Mouse (Mus musculus): ENCODE measurements at regions not wholly inside any gene's neighbourhood (a gene's known extent, or its start where the extent isn't known, plus 50 kb on each side); places are given as distances from the start of the nearest gene placed in this dataset.
"Not testable (repeated sequence)": the region's sequence is repeated elsewhere in the genome, so short reads cannot be mapped to it uniquely, and the experiment has no call there.

DNA sequence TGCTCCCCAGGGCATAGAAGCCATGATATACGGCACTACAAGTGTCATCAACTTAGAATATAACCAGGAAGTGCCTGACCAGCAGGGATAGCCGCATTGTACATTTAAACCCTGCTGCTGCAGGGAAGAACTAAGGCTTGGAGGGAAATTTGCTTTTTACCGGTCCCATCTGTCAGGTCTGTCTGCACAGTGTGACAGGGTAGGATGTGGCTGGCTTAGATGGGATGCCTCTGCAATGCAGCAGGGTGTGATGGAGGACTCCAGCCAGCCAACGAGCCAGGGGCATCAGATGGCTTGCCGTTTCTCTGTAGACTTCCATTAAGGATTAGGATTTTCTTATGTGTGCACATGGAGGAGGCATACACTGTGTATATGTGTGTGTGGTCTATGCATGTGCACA lies 426.2 kb upstream of the Auts2 start:
- in situ Hi-C loops (cut with MboI, MseI): loop anchor here (10.0 kb wide), 1 partner anchor 1185 kb away; no protein-coding TSS in a partner anchor

- in situ Hi-C loops (cut with MboI, MseI): loop anchor here (10.0 kb wide), 1 partner anchor 1195 kb away; no protein-coding TSS in a partner anchor
These were observed 416.8 kb upstream of the Auts2 start for GRCm38 (mm10) chr5:132959901-132960300.

DNA sequence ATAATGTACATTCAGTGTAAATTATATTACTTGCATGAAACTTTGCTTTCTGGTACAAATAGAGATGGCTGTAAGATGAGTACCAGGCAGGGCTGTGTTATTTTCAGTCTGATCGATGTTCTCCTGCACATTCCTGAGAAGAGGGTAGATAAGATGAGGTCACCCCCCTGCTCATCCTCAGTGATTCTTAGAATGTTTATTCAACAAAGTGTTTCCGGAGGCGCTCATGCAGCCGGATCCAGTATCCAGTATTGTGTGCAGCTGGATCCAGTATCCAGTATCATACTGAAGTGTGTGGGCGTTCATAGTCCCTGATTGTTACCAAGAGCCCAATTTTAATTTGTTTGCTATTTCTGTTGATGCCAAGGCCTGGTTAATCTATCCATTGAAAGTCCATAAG lies 413.0 kb upstream of the Auts2 start:
- in situ Hi-C loops (cut with MboI, MseI): no loop called here

DNA sequence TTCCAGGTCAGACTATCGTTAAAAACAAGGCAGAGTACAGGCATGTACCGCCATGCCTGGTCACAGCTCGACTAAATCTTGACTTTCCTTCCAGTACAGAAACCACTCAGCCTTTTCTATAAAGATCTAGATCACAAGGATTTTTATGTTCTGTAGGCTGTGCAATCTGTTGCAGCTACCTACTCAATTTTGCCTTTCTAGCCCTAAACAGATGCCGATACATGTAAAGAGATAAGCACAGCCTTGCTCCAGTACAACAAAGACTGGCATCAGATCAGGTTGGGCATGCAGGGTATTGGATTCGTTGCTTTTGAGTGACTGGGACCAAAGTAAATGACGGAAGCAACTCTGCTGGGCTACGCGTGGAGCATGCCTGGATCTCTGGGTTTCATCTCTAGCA lies 411.9 kb upstream of the Auts2 start:
- in situ Hi-C loops (cut with MboI, MseI): no loop called here

GRCm38 (mm10) chr5:132933439-132933980 lies 390.4 kb upstream of the Auts2 start:
- in situ Hi-C loops (cut with MboI, MseI): no loop called here

GRCm38 (mm10) chr5:132929955-132930354 lies 386.8 kb upstream of the Auts2 start:
- in situ Hi-C loops (cut with MboI, MseI): not testable (repeated sequence)

GRCm38 (mm10) chr5:132923365-132923764 lies 380.2 kb upstream of the Auts2 start:
- in situ Hi-C loops (cut with MboI, MseI): no loop called here

GRCm38 (mm10) chr5:132909056-132909455 lies 365.9 kb upstream of the Auts2 start:
- in situ Hi-C loops (cut with MboI, MseI): no loop called here

DNA sequence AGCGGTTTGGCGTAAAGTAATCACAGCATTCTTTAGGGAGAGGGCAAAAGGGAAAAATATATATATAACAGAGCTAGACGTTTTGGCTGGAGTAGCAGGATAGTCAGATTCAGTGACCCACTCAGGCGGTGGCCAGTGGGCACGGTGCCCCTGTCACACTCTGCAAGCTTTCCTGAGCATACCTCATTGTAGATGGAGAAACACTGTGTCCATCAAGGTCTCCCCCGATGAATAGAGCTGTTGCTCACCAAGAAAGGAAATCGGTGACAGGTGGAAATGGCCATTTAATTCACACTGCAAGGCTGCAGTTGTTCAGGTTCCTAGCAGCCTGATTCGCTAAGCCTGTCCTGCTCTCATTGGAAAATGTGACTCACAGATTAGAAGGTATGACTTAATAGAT lies 365.1 kb upstream of the Auts2 start:
- in situ Hi-C loops (cut with MboI, MseI): no loop called here

GRCm38 (mm10) chr5:132892591-132892990 lies 349.4 kb upstream of the Auts2 start:
- in situ Hi-C loops (cut with MboI, MseI): no loop called here

DNA sequence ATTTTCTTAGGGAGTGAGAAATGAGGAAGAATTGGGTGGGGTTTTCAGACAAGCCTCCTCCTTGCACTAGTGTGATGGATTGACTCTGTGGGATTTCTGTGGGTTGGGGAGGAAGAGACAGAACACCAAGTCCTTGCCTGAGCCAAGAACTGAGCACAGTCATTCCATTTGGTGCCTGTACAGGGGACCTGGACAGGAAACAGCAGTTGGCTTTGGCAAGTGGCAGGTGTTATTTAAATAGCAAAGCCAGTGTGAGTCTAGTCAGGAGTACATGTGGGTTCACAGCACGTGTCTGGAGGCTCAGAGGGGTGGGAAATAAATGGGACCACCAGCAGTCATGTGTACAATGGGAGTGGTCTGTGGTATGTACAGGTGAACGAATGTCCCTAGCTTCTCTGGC lies 341.0 kb upstream of the Auts2 start:
- in situ Hi-C loops (cut with MboI, MseI): no loop called here

GRCm38 (mm10) chr5:132882291-132882690 lies 339.1 kb upstream of the Auts2 start:
- in situ Hi-C loops (cut with MboI, MseI): no loop called here

- in situ Hi-C loops (cut with MboI, MseI): no loop called here
These were observed 338.0 kb upstream of the Auts2 start for GRCm38 (mm10) chr5:132881170-132881569.

DNA sequence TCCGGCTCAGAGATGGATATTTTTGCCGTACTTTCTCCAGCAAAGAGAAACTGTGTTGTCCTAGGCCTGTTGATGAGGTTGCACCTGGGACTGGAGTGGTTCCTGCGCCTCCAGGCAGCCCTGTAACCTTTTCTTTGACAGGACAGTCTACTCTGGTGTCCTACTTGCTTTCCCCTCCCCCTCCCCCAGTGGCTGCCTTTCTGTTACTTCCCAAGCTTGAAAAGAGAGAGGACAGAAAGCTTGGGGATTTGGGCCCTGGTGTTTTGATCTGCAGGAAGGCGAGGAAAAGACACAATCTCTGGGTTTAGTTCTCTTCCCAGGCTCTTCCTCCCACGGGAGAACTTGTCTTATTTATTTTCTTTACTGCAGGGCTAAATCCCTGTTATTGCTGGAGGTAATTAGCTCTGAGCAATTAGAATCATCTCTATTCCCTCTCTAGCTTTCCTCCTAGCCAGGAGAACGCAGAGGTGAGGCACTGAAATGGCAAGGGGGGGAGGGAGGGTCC lies 333.2 kb upstream of the Auts2 start:
- in situ Hi-C loops (cut with MboI, MseI): no loop called here

GRCm38 (mm10) chr5:132858846-132859510 lies 315.8 kb upstream of the Auts2 start:
- in situ Hi-C loops (cut with MboI, MseI): no loop called here

- in situ Hi-C loops (cut with MboI, MseI): no loop called here
These were observed 312.7 kb upstream of the Auts2 start for GRCm38 (mm10) chr5:132855619-132856510.

DNA sequence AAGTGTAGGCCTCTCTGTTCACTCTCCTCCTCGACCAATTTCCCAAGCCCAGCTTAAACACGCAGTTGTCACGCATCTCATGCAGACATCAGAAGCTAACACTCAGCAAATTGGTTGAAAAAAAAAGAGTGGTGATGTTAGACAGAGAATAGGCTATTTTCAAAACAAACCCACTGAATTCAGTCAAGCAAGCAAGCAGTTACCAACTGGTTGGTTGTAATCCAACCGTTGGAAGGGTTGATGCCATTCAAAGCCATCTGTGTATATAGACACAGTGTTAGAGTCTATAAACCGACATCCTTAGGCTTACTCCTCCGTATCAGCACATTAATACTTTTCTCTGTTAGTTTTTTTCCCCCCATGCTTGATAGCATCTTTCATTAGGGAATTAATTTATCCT lies 307.6 kb upstream of the Auts2 start:
- in situ Hi-C loops (cut with MboI, MseI): no loop called here

DNA sequence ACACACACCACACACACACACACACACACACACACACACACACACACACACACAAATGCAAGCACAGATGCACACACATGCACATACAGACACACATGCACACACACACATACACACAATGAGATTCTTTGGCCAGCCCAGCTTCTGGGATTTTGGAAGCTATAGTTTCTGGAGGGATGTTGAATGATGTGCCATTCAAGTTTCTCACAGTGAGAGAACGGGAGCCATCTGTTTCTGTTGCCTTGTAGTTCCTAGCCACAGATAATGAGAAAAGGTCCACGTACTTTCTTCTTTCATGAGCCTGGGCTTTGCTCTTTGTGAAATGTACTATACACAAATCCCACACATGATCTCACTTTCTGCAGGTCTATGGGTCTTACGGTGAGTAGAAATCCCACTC lies 304.9 kb upstream of the Auts2 start:
- in situ Hi-C loops (cut with MboI, MseI): no loop called here

- in situ Hi-C loops (cut with MboI, MseI): no loop called here
These were observed 300.1 kb upstream of the Auts2 start for GRCm38 (mm10) chr5:132843284-132843683.

DNA sequence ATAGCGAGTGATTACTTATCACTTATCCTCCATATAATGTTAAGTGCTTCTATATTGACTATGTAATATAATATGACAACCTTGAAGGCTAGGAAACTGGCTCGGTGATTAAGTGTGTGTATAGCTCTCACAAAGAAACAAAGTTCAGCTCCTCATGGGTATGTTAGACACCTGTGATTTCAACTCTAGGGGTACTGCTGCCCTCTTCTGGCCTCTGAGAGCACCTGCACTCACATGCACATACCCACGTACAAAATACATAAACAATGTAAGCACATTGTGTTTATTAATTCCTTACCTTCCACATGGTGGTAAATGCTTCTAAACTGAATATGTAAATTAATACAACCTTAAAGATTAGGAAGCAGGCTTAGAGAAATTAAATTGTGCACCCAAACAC lies 298.6 kb upstream of the Auts2 start:
- in situ Hi-C loops (cut with MboI, MseI): no loop called here

- in situ Hi-C loops (cut with MboI, MseI): no loop called here
These were observed 294.3 kb upstream of the Auts2 start for GRCm38 (mm10) chr5:132837420-132837819.

- in situ Hi-C loops (cut with MboI, MseI): no loop called here
These were observed 285.8 kb upstream of the Auts2 start for GRCm38 (mm10) chr5:132828993-132829392.
